Mouse (Mus musculus) brain, adult 2 months (tissue): ENCODE data around the gene Fbxw27.
"Not testable (repeated sequence)": the region's sequence is repeated elsewhere in the genome, so short reads cannot be mapped to it uniquely, and the experiment has no call there.

ENCODE experiments used
- DNase-seq: peaks from one replicate; pipeline ENCODE4 v3.0.0; 2011; ENCODE audit warnings: low read depth, low spot score

Fbxw27 gene

GRCm38 (mm10) chr9:109790570-109790969 lies at the start of gene Fbxw27:
Gene Fbxw27 (minus strand): TSS chr9:109790670.
- DNase-seq, result not testable (repeated sequence)

DNA sequence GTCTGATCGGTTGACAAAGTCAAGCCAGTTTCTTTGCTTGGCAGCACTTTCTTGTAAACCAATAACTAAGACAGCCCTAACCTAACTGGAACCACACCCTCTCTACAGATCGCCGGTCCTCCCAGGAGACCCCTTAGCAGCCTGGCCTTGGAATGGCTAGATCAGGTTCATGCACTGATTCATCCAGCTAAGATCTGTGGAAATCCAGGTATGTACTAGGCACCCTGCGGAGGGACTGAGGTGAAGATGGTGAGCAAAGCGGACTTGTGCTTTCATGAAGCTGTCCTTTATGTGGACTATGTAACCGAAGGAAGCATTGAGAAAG lies 42.6 kb upstream of the Fbxw27 start:
- no peak for DNase-seq

GRCm38 (mm10) chr9:109832391-109833087 lies 42.1 kb upstream of the Fbxw27 start, which contains the start of gene Nme6:
Gene Nme6 (plus strand): TSS chr9:109832749.
- DNase-seq, result peak; percentile 94

DNA sequence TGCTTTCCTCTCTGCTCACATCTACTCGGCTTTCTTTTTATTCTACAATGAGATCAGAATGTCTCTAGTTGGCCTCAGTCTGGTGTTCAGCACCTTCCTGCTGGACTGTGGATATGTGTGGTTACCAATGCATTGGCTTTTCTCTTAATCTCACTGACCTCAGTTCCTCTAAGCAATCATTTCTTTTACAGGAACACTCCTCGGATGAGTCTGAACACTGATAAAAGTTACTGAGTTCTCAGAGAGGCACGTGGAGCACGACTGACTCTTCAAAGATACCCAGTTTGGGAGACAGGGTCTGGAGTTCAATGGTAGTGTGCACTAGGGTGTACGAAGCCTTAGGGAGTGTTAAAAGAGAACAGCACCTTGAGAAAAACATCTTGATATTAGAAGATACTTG lies 35.7 kb upstream of the Fbxw27 start:
- no peak for DNase-seq

- DNase-seq, result no peak
Measured at GRCm38 (mm10) chr9:109825739-109826138, 35.3 kb upstream of the Fbxw27 start.

GRCm38 (mm10) chr9:109816341-109816740 lies 25.9 kb upstream of the Fbxw27 start:
- DNase-seq, result peak; percentile 71

DNA sequence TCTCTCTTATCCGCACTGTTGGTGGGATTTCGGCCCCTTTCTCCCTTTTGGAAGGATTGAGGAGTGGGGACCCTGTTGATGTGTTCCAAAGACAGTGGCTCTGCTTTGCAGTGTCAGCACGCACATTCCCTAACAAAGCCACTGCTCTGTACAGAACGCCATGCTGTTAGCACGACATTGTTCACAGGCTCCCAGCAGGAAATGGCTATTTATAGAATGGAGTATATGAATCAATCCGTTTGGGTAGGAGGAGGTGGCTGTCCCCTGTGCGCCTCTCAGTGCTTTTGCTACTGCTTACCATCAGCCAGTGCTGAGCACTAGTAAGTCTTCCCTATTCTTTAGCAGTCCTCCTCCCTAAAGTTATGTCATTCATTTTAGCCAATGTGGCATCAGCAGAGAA lies 23.0 kb upstream of the Fbxw27 start:
- DNase-seq, result peak; percentile 77

DNA sequence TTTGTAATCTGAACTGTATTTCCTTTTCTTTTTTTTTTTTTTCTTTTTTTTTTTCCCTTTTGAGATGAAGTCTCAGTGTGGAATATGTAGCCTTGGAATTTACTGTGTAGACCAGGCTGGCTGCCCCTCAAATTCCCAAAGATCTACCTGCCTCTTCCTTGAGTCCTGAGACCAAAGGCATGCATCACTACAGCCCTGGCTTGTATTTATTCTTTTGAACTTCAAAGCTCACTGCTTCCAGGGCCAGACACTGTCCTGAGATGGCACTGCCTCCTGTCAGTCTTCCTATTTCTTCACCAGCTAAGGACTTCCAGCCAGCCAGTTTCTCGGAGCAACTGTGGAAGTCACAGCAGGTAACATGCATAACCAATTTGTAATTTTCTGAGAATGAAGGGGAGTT lies 21.5 kb upstream of the Fbxw27 start, which contains the start of gene Spink8:
Gene Spink8, plus strand, starts transcription at position 301 of the 400 bp plus-strand sequence.
- DNase-seq, result no peak

DNA sequence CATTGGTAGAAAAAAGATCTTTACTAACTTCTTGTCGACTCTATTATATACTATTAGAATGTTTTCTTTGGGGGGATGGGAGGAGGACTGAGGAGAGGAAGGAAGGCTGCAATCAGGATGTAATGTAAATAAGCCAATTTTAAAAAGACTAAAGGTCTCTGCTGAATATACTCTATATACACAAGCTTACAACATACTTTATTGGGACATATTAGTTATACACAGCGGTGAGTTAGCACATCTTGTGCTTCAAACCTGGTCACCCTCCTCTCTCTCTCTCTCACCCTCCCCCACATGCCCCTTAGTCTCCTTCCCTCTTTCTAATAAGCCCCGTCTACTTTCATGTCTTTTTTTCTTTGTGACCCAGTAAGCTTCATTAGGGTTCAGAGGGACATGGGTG lies 17.4 kb upstream of the Fbxw27 start:
- no peak for DNase-seq

- no peak for DNase-seq
Measured at GRCm38 (mm10) chr9:109806695-109807293, 16.3 kb upstream of the Fbxw27 start.

DNA sequence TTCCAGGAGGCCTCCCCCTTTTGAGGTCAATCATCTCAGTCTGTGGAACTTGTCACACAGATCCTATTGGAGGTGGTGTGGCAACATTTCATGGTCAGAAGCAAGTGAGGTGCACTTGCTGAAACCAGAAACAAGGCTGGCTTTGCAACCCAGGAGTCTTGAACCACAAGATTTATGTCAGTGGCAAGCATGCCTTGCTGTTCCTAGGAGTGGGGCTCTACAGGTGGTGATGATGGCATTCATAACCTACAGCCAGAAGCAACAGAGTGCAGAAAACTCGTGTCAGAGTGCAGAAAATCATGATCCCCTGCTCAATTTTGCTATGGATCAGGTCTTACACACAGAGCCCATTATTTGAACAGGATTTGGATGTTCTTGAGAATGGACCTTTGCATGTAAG lies 15.8 kb upstream of the Fbxw27 start:
- no peak for DNase-seq

DNA sequence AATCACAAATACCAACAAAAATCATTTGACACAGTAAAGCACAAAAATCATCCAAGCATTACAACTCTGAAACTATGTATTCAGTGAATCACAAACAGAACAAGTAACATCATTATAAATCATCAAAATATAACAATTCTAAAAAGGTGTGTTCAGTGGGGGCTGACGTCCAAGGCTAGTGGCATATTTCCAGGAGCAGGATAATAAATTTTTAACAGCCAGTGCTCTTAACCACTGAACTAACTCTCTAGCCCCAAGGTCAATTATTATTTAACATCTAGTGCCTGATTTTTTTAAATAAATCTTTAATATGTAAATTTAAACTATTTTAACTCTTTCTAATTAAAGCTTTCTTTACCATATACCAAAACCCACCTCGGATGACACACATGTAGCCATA lies 15.1 kb upstream of the Fbxw27 start:
- DNase-seq, result not testable (repeated sequence)

GRCm38 (mm10) chr9:109798051-109798450 lies 7.6 kb upstream of the Fbxw27 start:
- DNase-seq, result peak; percentile 20

DNA sequence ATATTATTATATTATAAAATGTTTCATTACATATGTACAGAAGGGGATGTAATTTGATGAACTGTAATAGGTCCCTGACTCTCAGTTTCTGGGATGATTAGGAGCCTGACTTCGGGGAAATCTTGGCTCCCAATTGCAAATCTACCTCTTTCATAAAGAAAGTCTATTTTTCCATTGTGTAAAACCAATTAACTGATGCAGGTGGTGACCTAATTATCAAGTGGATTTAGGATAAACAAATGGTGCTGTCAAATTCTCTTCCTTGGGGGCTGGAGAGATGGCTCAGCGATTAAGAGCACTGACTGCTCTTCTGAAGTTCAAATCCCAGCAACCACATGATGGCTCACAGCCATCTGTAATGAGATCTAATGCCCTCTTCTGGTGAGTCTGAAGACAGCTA lies 5.3 kb upstream of the Fbxw27 start:
- DNase-seq, result peak; percentile 9

- DNase-seq, result no peak
Measured at GRCm38 (mm10) chr9:109795221-109795620, 4.8 kb upstream of the Fbxw27 start.

DNA sequence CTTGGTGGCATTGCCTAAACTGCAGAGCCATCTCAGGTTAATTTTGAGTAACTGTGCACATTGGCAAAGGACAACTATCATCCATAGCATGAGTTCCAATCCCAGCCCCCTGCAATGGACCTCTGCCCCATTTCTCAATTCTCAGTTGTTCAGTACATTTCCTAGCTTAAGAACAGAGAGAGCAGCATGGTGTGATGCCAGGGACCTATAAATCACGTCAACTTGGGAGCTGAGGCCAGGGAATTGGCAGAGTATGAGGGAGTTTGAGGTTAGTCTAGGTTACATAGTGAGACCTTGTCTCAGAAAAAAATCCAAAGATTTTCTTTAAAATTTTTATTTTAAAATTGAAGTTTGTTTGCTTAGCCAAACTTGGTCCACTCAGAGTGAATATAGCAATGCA lies 23.6 kb downstream of the Fbxw27 start:
- not testable (repeated sequence) for DNase-seq

DNA sequence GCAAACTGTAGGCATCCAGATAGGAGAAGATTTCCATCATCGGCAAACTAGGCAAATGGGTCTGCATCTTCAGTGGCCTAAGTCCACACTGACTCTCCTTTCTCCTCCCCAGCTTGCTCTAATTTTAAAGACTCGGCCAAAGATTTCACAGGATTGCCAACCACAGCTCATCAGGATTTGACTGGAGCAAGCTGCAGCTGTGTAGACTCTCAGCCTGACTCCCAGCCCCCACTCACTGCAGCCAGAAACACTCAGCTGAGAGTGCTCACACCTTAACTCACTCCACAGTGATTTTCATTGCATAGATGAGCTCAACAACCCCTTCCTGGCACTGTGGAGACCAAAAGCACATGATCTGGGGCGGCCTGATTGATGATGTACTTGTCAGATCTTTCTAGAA lies 44.5 kb downstream of the Fbxw27 start, which contains the start of gene Fbxw26:
Gene Fbxw26, minus strand, starts transcription at position 101 of the 400 bp plus-strand sequence.
- DNase-seq, result not testable (repeated sequence)
